ENCODE assay signal across 8 mouse cellular contexts in genomic region chr7:45233580-45234332, GRCm38 (mm10). TPM values are rescaled to one million over a fixed set of nuclear protein-coding genes. Genes with fewer than 3 reads are reported as not detected.
DNase-seq lines count a peak whose midpoint lies in the region; ATAC-seq lines count a peak whose summit lies in the region.

No protein-coding gene starts in this region.

- 0 out of 2 replicates have a peak, but pooled peaks cover 8% of the 10 kb centered on the region for H3K27me3 ChIP-seq in forebrain, embryonic 14.5 days (replicated peaks; ENCODE audit: control insufficient read depth, insufficient read depth, low read length)
- no peaks in the 10 kb centered on the region for H3K27me3 ChIP-seq in intestine, embryonic 16.5 days (replicated peaks; ENCODE audit: control insufficient read depth, insufficient read depth, low read length)
- peaks cover 15% of the 10 kb centered on the region for H3K27me3 ChIP-seq in limb, embryonic 12.5 days
- H3K27me3 ChIP-seq in splenic B cell, adult 2 months (ENCODE audit: control insufficient read depth, insufficient read depth, low read length, poor library complexity, severe bottlenecking): no peaks in the 10 kb centered on the region

- H3K9me3 ChIP-seq in forebrain, embryonic 14.5 days (replicated peaks; ENCODE audit: control insufficient read depth, low read length): no peaks in the 10 kb centered on the region
- H3K9me3 ChIP-seq in intestine, embryonic 16.5 days (ENCODE audit: control insufficient read depth, low read length): no peaks in the 10 kb centered on the region
- no peaks in the 10 kb centered on the region for H3K9me3 ChIP-seq in limb, embryonic 12.5 days

- H3K4me3 ChIP-seq in forebrain, embryonic 14.5 days (ENCODE audit: low read depth, low read length): no peak overlapping the region
- peak overlapping the region; percentile 5; the same call in 1 of the 2 replicates for H3K4me3 ChIP-seq in intestine, embryonic 16.5 days (ENCODE audit: low read length)
- H3K4me3 ChIP-seq in limb, embryonic 12.5 days (replicated peaks): 0 out of 2 replicates have a peak overlapping the region, but pooled peaks have one; percentile 2

- H3K36me3 ChIP-seq in forebrain, embryonic 14.5 days (ENCODE audit: control insufficient read depth, insufficient read depth, low read length): peaks cover 39% of the 10 kb centered on the region
- H3K36me3 ChIP-seq in intestine, embryonic 16.5 days (ENCODE audit: control insufficient read depth, insufficient read depth, low read length): 0 out of 2 replicates have a peak, but pooled peaks cover 3% of the 10 kb centered on the region
- H3K36me3 ChIP-seq in limb, embryonic 12.5 days: peaks cover 50% of the 10 kb centered on the region
- peaks cover 20% of the 10 kb centered on the region for H3K36me3 ChIP-seq in splenic B cell, adult 2 months (ENCODE audit: control insufficient read depth, insufficient read depth, low read length, poor library complexity, severe bottlenecking)

- peak; percentile 22 for DNase-seq in adrenal gland, postnatal 10 days
- no peak for DNase-seq in adrenal gland, postnatal 25 days
- DNase-seq in B cell, adult 2 months: peak; percentile 44 to 58
- peak; percentile 67 for DNase-seq in forebrain, embryonic 14.5 days (ENCODE audit: low spot score)
- DNase-seq in splenic B cell, adult 2 months (ENCODE audit: low read depth, low spot score): peak; percentile 76

- peaks cover 16% of the 10 kb centered on the region for H3K4me1 ChIP-seq in forebrain, embryonic 14.5 days (ENCODE audit: control insufficient read depth, insufficient read depth, low read length)
- peaks cover 21% of the 10 kb centered on the region for H3K4me1 ChIP-seq in intestine, embryonic 16.5 days (ENCODE audit: control insufficient read depth, insufficient read depth, low read length)
- H3K4me1 ChIP-seq in limb, embryonic 12.5 days (replicated peaks): peaks cover 41% of the 10 kb centered on the region

- peak overlapping the region; percentile 31 for H3K4me2 ChIP-seq in forebrain, embryonic 14.5 days (ENCODE audit: low read length)
- peak overlapping the region; percentile 42 for H3K4me2 ChIP-seq in intestine, embryonic 16.5 days (ENCODE audit: low read depth, low read length)
- peak overlapping the region; percentile 55 for H3K4me2 ChIP-seq in limb, embryonic 12.5 days

- H3K27ac ChIP-seq in forebrain, embryonic 14.5 days (ENCODE audit: low read depth, low read length): peak overlapping the region; percentile 74; the same call in 1 of the 2 replicates
- no peak overlapping the region for H3K27ac ChIP-seq in intestine, embryonic 16.5 days (ENCODE audit: low read length)
- H3K27ac ChIP-seq in limb, embryonic 12.5 days: peak overlapping the region; percentile 77

- ATAC-seq in forebrain, embryonic 14.5 days: peak; percentile 40
- 0 out of 2 replicates have a peak, but pooled peaks have one; percentile 6 for ATAC-seq in intestine, embryonic 16.5 days
- no peak for ATAC-seq in limb, embryonic 12.5 days (ENCODE audit: insufficient number of reproducible peaks, insufficient read depth, low FRiP score, low TSS enrichment, low read depth)
- no peak for ATAC-seq in erythroblast, adult 5-6 weeks (replicated peaks; ENCODE audit: low FRiP score, poor library complexity, severe bottlenecking)

- WGBS in forebrain, embryonic 14.5 days: 18% methylated on average over 20 of the region's 20 CpGs
- WGBS in intestine, embryonic 16.5 days: 34% methylated on average over 20 of the region's 20 CpGs
- 26% methylated on average over 20 of the region's 20 CpGs for WGBS in limb, embryonic 12.5 days

- peak overlapping the region; percentile 53; the same call in 1 of the 2 replicates for H3K9ac ChIP-seq in forebrain, embryonic 14.5 days (ENCODE audit: low read length)
- peak overlapping the region; percentile 46 for H3K9ac ChIP-seq in intestine, embryonic 16.5 days (ENCODE audit: low read depth, low read length)
- no peak overlapping the region for H3K9ac ChIP-seq in limb, embryonic 12.5 days (replicated peaks)

RNA-seq across cellular contexts. Expression of gene Cd37, which starts 5.2 kb away (rescaled TPM):
- 10 to 100 TPM; 13.9 to 17.6 TPM for total RNA-seq in adrenal gland, postnatal 10 days (2021)
- 2.7 TPM in 2 replicates for total RNA-seq in adrenal gland, postnatal 25 days (2021)
- polyA plus RNA-seq in forebrain, embryonic 14.5 days (2014; fragmentation: Nextera tagmentation; extraction: Ambion mirVana): 0.99 and 1.4 TPM in 2 replicates
- 4.2 and 5.0 TPM in 2 replicates for polyA plus RNA-seq in intestine, embryonic 16.5 days (2015; fragmentation: Nextera tagmentation; extraction: Ambion mirVana)
- 1.6 TPM in 2 replicates for polyA plus RNA-seq in limb, embryonic 12.5 days (2016; fragmentation: Nextera tagmentation; extraction: Ambion mirVana)
- total RNA-seq in erythroblast, adult 5-6 weeks (2015; ENCODE audit: low replicate concordance): 38.9 and 50.1 TPM in 2 replicates
- total RNA-seq in erythroblast, adult 5-6 weeks (2017; ENCODE audit: low replicate concordance): 18.7 and 20.7 TPM in 2 replicates

RNA-seq across cellular contexts. Expression of gene Slc6a16, which starts 7.1 kb away (rescaled TPM):
- under 1 TPM in 1 of 2 experiments, not detected in 1; 0.12 TPM for total RNA-seq in adrenal gland, postnatal 10 days (2021)
- not detected in 2 replicates for total RNA-seq in adrenal gland, postnatal 25 days (2021)
- polyA plus RNA-seq in forebrain, embryonic 14.5 days (2014; fragmentation: Nextera tagmentation; extraction: Ambion mirVana): 0.09 and 0.26 TPM in 2 replicates
- polyA plus RNA-seq in intestine, embryonic 16.5 days (2015; fragmentation: Nextera tagmentation; extraction: Ambion mirVana): not detected in 2 replicates
- 0.18 and 0.42 TPM in 2 replicates for polyA plus RNA-seq in limb, embryonic 12.5 days (2016; fragmentation: Nextera tagmentation; extraction: Ambion mirVana)
- not detected in 2 replicates for total RNA-seq in erythroblast, adult 5-6 weeks (2015; ENCODE audit: low replicate concordance)
- total RNA-seq in erythroblast, adult 5-6 weeks (2017; ENCODE audit: low replicate concordance): not detected in 2 replicates

RNA-seq across cellular contexts. Expression of gene Tead2, which starts 18.2 kb away (rescaled TPM):
- total RNA-seq in adrenal gland, postnatal 10 days (2021): 10 to 100 TPM; 21.0 to 24.0 TPM
- total RNA-seq in adrenal gland, postnatal 25 days (2021): 15.0 and 15.3 TPM in 2 replicates
- 81.7 and 95.7 TPM in 2 replicates for polyA plus RNA-seq in forebrain, embryonic 14.5 days (2014; fragmentation: Nextera tagmentation; extraction: Ambion mirVana)
- 69.6 and 82.1 TPM in 2 replicates for polyA plus RNA-seq in intestine, embryonic 16.5 days (2015; fragmentation: Nextera tagmentation; extraction: Ambion mirVana)
- polyA plus RNA-seq in limb, embryonic 12.5 days (2016; fragmentation: Nextera tagmentation; extraction: Ambion mirVana): 316 and 326 TPM in 2 replicates
- not detected in 2 replicates for total RNA-seq in erythroblast, adult 5-6 weeks (2015; ENCODE audit: low replicate concordance)
- 0.42 and 0.51 TPM in 2 replicates for total RNA-seq in erythroblast, adult 5-6 weeks (2017; ENCODE audit: low replicate concordance)

RNA-seq across cellular contexts. Expression of gene Dkkl1, which starts 21.8 kb away (rescaled TPM):
- total RNA-seq in adrenal gland, postnatal 10 days (2021): under 1 TPM in 1 of 2 experiments, not detected in 1; 0.30 TPM
- not detected in 2 replicates for total RNA-seq in adrenal gland, postnatal 25 days (2021)
- 0.91 and 1.7 TPM in 2 replicates for polyA plus RNA-seq in forebrain, embryonic 14.5 days (2014; fragmentation: Nextera tagmentation; extraction: Ambion mirVana)
- 0.86 and 1.3 TPM in 2 replicates for polyA plus RNA-seq in intestine, embryonic 16.5 days (2015; fragmentation: Nextera tagmentation; extraction: Ambion mirVana)
- polyA plus RNA-seq in limb, embryonic 12.5 days (2016; fragmentation: Nextera tagmentation; extraction: Ambion mirVana): 0.80 and 1.2 TPM in 2 replicates
- total RNA-seq in erythroblast, adult 5-6 weeks (2015; ENCODE audit: low replicate concordance): 6.3 and 20.8 TPM in 2 replicates
- 0.56 TPM in 1 of 2 replicates, not detected in the other for total RNA-seq in erythroblast, adult 5-6 weeks (2017; ENCODE audit: low replicate concordance)

RNA-seq across cellular contexts. Expression of gene Ccdc155, which starts 29.1 kb away (rescaled TPM):
- total RNA-seq in adrenal gland, postnatal 10 days (2021): under 1 TPM in 1 of 2 experiments, not detected in 1; 0.36 TPM
- 0.12 TPM in 1 of 2 replicates, not detected in the other for total RNA-seq in adrenal gland, postnatal 25 days (2021)
- 0.43 and 0.52 TPM in 2 replicates for polyA plus RNA-seq in forebrain, embryonic 14.5 days (2014; fragmentation: Nextera tagmentation; extraction: Ambion mirVana)
- 0.44 and 0.62 TPM in 2 replicates for polyA plus RNA-seq in intestine, embryonic 16.5 days (2015; fragmentation: Nextera tagmentation; extraction: Ambion mirVana)
- polyA plus RNA-seq in limb, embryonic 12.5 days (2016; fragmentation: Nextera tagmentation; extraction: Ambion mirVana): 1.0 and 1.7 TPM in 2 replicates
- total RNA-seq in erythroblast, adult 5-6 weeks (2015; ENCODE audit: low replicate concordance): not detected in 2 replicates
- total RNA-seq in erythroblast, adult 5-6 weeks (2017; ENCODE audit: low replicate concordance): not detected in 2 replicates

Comparison
In these comparisons a context has a peak if more than half of its experiments do, and no peak if none do; other contexts are left out.
1. ATAC-seq: peak in forebrain, embryonic 14.5 days (single experiment) and intestine, embryonic 16.5 days (single experiment); none in limb, embryonic 12.5 days (single experiment) and erythroblast, adult 5-6 weeks (single experiment).
2. RNA of gene Tead2, which starts 18.2 kb away (total RNA-seq): 21.0 to 24.0 TPM in adrenal gland, postnatal 10 days and 15.0 to 15.3 TPM in adrenal gland, postnatal 25 days; 0.42 to 0.51 TPM in erythroblast, adult 5-6 weeks; every median in the first group is over 10 times any median in the second.
3. Peak in every context shown above with its lines, with median percentiles within 50 percentile points of each other: H3K4me2 ChIP-seq.